ENCODE assay signal across 8 mouse cellular contexts in the genomic region with DNA sequence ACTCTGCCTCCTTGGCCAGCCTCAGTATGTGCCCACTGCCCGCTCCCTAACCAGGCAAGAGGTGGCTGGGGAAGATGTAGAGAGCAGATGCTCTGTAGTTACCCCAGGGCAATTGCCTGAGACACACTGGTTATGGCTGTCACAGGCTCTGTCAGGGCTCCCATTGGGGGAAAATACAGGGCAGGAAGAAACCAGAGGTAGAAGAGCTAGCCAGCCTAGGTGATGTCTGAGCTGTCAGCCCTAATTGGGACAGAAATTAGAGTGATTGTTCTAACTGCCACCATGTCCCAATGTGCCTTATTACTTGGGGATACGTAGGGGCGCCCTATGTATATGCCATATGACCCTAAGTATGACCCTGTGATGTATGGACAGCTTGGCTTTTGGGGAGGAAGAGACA. TPM values are rescaled to one million over a fixed set of nuclear protein-coding genes. Genes with fewer than 3 reads are reported as not detected.
DNase-seq lines count a peak whose midpoint lies in the region; ATAC-seq lines count a peak whose summit lies in the region.
"Had no signal": no experiment of that assay in that cellular context is flagged by ENCODE, and none has a peak within 500 bp of the region (broad histone marks: within the 10 kb centered on the region; RNA-seq: fewer than 3 reads in every experiment).

No protein-coding gene starts in this region.

- WGBS in neural tube, embryonic 12.5 days: 98% methylated on average over 3 of the region's 3 CpGs
- WGBS in forebrain, embryonic 14.5 days: 93% methylated on average over 3 of the region's 3 CpGs
- WGBS in liver, embryonic 11.5 days: 91% methylated on average over 3 of the region's 3 CpGs
- WGBS in stomach, embryonic 16.5 days: 93% methylated on average over 3 of the region's 3 CpGs

- no peak for DNase-seq in neural tube, embryonic 10.5 days (ENCODE audit: extremely low spot score, low spot score)
- no peak for DNase-seq in forebrain, embryonic 14.5 days (ENCODE audit: low spot score)
- DNase-seq in liver, embryonic 11.5 days (ENCODE audit: low spot score): no peak
- no peak for DNase-seq in ovary, postnatal 10 days (ENCODE audit: low spot score)
- DNase-seq: adrenal gland, adult 8-10 months had no signal

- H3K9me3 ChIP-seq in neural tube, embryonic 12.5 days: no peaks in the 10 kb centered on the region
- H3K9me3 ChIP-seq in forebrain, embryonic 14.5 days (replicated peaks; ENCODE audit: control insufficient read depth, low read length): no peaks in the 10 kb centered on the region
- H3K9me3 ChIP-seq in liver, embryonic 11.5 days (ENCODE audit: control insufficient read depth, low read length): no peaks in the 10 kb centered on the region
- no peaks in the 10 kb centered on the region for H3K9me3 ChIP-seq in stomach, embryonic 16.5 days (replicated peaks; ENCODE audit: control insufficient read depth, low read length)

- no peak for ATAC-seq in neural tube, embryonic 12.5 days (ENCODE audit: low FRiP score, low read depth)
- no peak for ATAC-seq in forebrain, embryonic 14.5 days
- ATAC-seq in liver, embryonic 11.5 days (replicated peaks; ENCODE audit: low FRiP score): no peak
- ATAC-seq in stomach, embryonic 16.5 days (ENCODE audit: insufficient read depth, low FRiP score): no peak
- ATAC-seq in granulocyte monocyte progenitor cell, adult 5-6 weeks (replicated peaks; ENCODE audit: poor library complexity, severe bottlenecking): no peak

- peak overlapping the region; percentile 74 for H3K4me2 ChIP-seq in neural tube, embryonic 12.5 days (replicated peaks)
- peak overlapping the region; percentile 67 for H3K4me2 ChIP-seq in forebrain, embryonic 14.5 days (ENCODE audit: low read length)
- peak overlapping the region; percentile 96 for H3K4me2 ChIP-seq in liver, embryonic 11.5 days
- H3K4me2 ChIP-seq in stomach, embryonic 16.5 days (ENCODE audit: low read depth, low read length): peak overlapping the region; percentile 82

- no peaks in the 10 kb centered on the region for H3K27me3 ChIP-seq in neural tube, embryonic 12.5 days (replicated peaks)
- H3K27me3 ChIP-seq in forebrain, embryonic 14.5 days (replicated peaks; ENCODE audit: control insufficient read depth, insufficient read depth, low read length): no peaks in the 10 kb centered on the region
- H3K27me3 ChIP-seq in liver, embryonic 11.5 days (replicated peaks; ENCODE audit: control insufficient read depth, insufficient read depth, low read length): no peaks in the 10 kb centered on the region
- H3K27me3 ChIP-seq in stomach, embryonic 16.5 days (ENCODE audit: control insufficient read depth, insufficient read depth, low read length): no peaks in the 10 kb centered on the region

- H3K27ac ChIP-seq in neural tube, embryonic 12.5 days: no peak overlapping the region
- no peak overlapping the region for H3K27ac ChIP-seq in forebrain, embryonic 14.5 days (ENCODE audit: low read depth, low read length)
- H3K27ac ChIP-seq in liver, embryonic 11.5 days (ENCODE audit: low read depth, low read length): 0 out of 2 replicates have a peak overlapping the region, but pooled peaks have one; percentile 87
- H3K27ac ChIP-seq in stomach, embryonic 16.5 days (ENCODE audit: low read length): no peak overlapping the region

- peak overlapping the region; percentile 64; the same call in 1 of the 2 replicates for H3K9ac ChIP-seq in neural tube, embryonic 12.5 days
- H3K9ac ChIP-seq in forebrain, embryonic 14.5 days (ENCODE audit: low read length): peak overlapping the region; percentile 4; the same call in 1 of the 2 replicates
- H3K9ac ChIP-seq in liver, embryonic 11.5 days (ENCODE audit: low read depth, low read length): peak overlapping the region; percentile 87; the same call in 1 of the 2 replicates
- peak overlapping the region; percentile 21; the same call in 1 of the 2 replicates for H3K9ac ChIP-seq in stomach, embryonic 16.5 days (ENCODE audit: low read length)

- H3K4me3 ChIP-seq in neural tube, embryonic 12.5 days: peak overlapping the region; percentile 2; the same call in 1 of the 2 replicates
- no peak overlapping the region for H3K4me3 ChIP-seq in forebrain, embryonic 14.5 days (ENCODE audit: low read depth, low read length)
- peak overlapping the region; percentile 87 for H3K4me3 ChIP-seq in liver, embryonic 11.5 days (ENCODE audit: low read depth, low read length)
- peak overlapping the region; percentile 17; the same call in 1 of the 2 replicates for H3K4me3 ChIP-seq in stomach, embryonic 16.5 days (replicated peaks; ENCODE audit: low read length)

- H3K4me1 ChIP-seq in neural tube, embryonic 12.5 days: peaks cover 22% of the 10 kb centered on the region
- H3K4me1 ChIP-seq in forebrain, embryonic 14.5 days (ENCODE audit: control insufficient read depth, insufficient read depth, low read length): peaks cover 12% of the 10 kb centered on the region
- peaks cover 30% of the 10 kb centered on the region for H3K4me1 ChIP-seq in liver, embryonic 11.5 days (replicated peaks; ENCODE audit: control insufficient read depth, insufficient read depth, low read length)
- H3K4me1 ChIP-seq in stomach, embryonic 16.5 days (ENCODE audit: control insufficient read depth, insufficient read depth, low read length): peaks cover 13% of the 10 kb centered on the region

- peaks cover 31% of the 10 kb centered on the region for H3K36me3 ChIP-seq in neural tube, embryonic 12.5 days
- H3K36me3 ChIP-seq in forebrain, embryonic 14.5 days (ENCODE audit: control insufficient read depth, insufficient read depth, low read length): peaks cover 36% of the 10 kb centered on the region
- peaks cover 1% of the 10 kb centered on the region; the same call in 1 of the 2 replicates for H3K36me3 ChIP-seq in liver, embryonic 11.5 days (ENCODE audit: control insufficient read depth, insufficient read depth, low read length)
- 0 out of 2 replicates have a peak, but pooled peaks cover 4% of the 10 kb centered on the region for H3K36me3 ChIP-seq in stomach, embryonic 16.5 days (ENCODE audit: control insufficient read depth, insufficient read depth, low read length)

RNA-seq across cellular contexts. Expression of a gene that starts 1.5 kb away (rescaled TPM):
- polyA plus RNA-seq in neural tube, embryonic 12.5 days (2016; fragmentation: Nextera tagmentation; extraction: Ambion mirVana): 36.0 and 36.4 TPM in 2 replicates
- polyA plus RNA-seq in forebrain, embryonic 14.5 days (2014; fragmentation: Nextera tagmentation; extraction: Ambion mirVana): 47.4 and 49.2 TPM in 2 replicates
- 31.5 and 35.9 TPM in 2 replicates for polyA plus RNA-seq in liver, embryonic 11.5 days (2014; fragmentation: Nextera tagmentation; extraction: Ambion mirVana)
- 14.7 and 14.8 TPM in 2 replicates for polyA plus RNA-seq in stomach, embryonic 16.5 days (2015; fragmentation: Nextera tagmentation; extraction: Ambion mirVana)
- total RNA-seq in granulocyte monocyte progenitor cell, adult 5-6 weeks (2014; fragmentation: Nextera tagmentation): 63.2 and 69.8 TPM in 2 replicates
- 41.1 and 74.9 TPM in 2 replicates for total RNA-seq in granulocyte monocyte progenitor cell, adult 5-6 weeks (2017)

RNA-seq across cellular contexts. Expression of a gene that starts 17.8 kb away (rescaled TPM):
- polyA plus RNA-seq in neural tube, embryonic 12.5 days (2016; fragmentation: Nextera tagmentation; extraction: Ambion mirVana): 35.8 and 38.8 TPM in 2 replicates
- polyA plus RNA-seq in forebrain, embryonic 14.5 days (2014; fragmentation: Nextera tagmentation; extraction: Ambion mirVana): 49.2 and 54.3 TPM in 2 replicates
- polyA plus RNA-seq in liver, embryonic 11.5 days (2014; fragmentation: Nextera tagmentation; extraction: Ambion mirVana): 33.8 and 36.2 TPM in 2 replicates
- polyA plus RNA-seq in stomach, embryonic 16.5 days (2015; fragmentation: Nextera tagmentation; extraction: Ambion mirVana): 37.4 and 37.9 TPM in 2 replicates
- 19.7 and 28.5 TPM in 2 replicates for total RNA-seq in granulocyte monocyte progenitor cell, adult 5-6 weeks (2014; fragmentation: Nextera tagmentation)
- total RNA-seq in granulocyte monocyte progenitor cell, adult 5-6 weeks (2017): 31.5 and 35.8 TPM in 2 replicates

RNA-seq across cellular contexts. Expression of a gene that starts 24.1 kb away (rescaled TPM):
- 37.6 and 38.2 TPM in 2 replicates for polyA plus RNA-seq in neural tube, embryonic 12.5 days (2016; fragmentation: Nextera tagmentation; extraction: Ambion mirVana)
- polyA plus RNA-seq in forebrain, embryonic 14.5 days (2014; fragmentation: Nextera tagmentation; extraction: Ambion mirVana): 21.4 and 32.5 TPM in 2 replicates
- 48.5 and 51.2 TPM in 2 replicates for polyA plus RNA-seq in liver, embryonic 11.5 days (2014; fragmentation: Nextera tagmentation; extraction: Ambion mirVana)
- polyA plus RNA-seq in stomach, embryonic 16.5 days (2015; fragmentation: Nextera tagmentation; extraction: Ambion mirVana): 32.0 and 32.2 TPM in 2 replicates
- 31.6 and 33.0 TPM in 2 replicates for total RNA-seq in granulocyte monocyte progenitor cell, adult 5-6 weeks (2014; fragmentation: Nextera tagmentation)
- total RNA-seq in granulocyte monocyte progenitor cell, adult 5-6 weeks (2017): 9.9 and 12.7 TPM in 2 replicates

RNA-seq across cellular contexts. Expression of a gene that starts 25.3 kb away (rescaled TPM):
- polyA plus RNA-seq in neural tube, embryonic 12.5 days (2016; fragmentation: Nextera tagmentation; extraction: Ambion mirVana): 0.34 and 0.63 TPM in 2 replicates
- polyA plus RNA-seq in forebrain, embryonic 14.5 days (2014; fragmentation: Nextera tagmentation; extraction: Ambion mirVana): 0.19 and 0.42 TPM in 2 replicates
- polyA plus RNA-seq in liver, embryonic 11.5 days (2014; fragmentation: Nextera tagmentation; extraction: Ambion mirVana): 0.19 and 0.58 TPM in 2 replicates
- polyA plus RNA-seq in stomach, embryonic 16.5 days (2015; fragmentation: Nextera tagmentation; extraction: Ambion mirVana): 0.45 and 0.97 TPM in 2 replicates
- not detected in 2 replicates for total RNA-seq in granulocyte monocyte progenitor cell, adult 5-6 weeks (2014; fragmentation: Nextera tagmentation)
- not detected in 2 replicates for total RNA-seq in granulocyte monocyte progenitor cell, adult 5-6 weeks (2017)

RNA-seq across cellular contexts. Expression of a gene that starts 25.8 kb away (rescaled TPM):
- 3.5 and 3.9 TPM in 2 replicates for polyA plus RNA-seq in neural tube, embryonic 12.5 days (2016; fragmentation: Nextera tagmentation; extraction: Ambion mirVana)
- polyA plus RNA-seq in forebrain, embryonic 14.5 days (2014; fragmentation: Nextera tagmentation; extraction: Ambion mirVana): 1.5 and 1.9 TPM in 2 replicates
- polyA plus RNA-seq in liver, embryonic 11.5 days (2014; fragmentation: Nextera tagmentation; extraction: Ambion mirVana): 0.91 and 1.6 TPM in 2 replicates
- polyA plus RNA-seq in stomach, embryonic 16.5 days (2015; fragmentation: Nextera tagmentation; extraction: Ambion mirVana): 9.0 and 10.5 TPM in 2 replicates
- not detected in 2 replicates for total RNA-seq in granulocyte monocyte progenitor cell, adult 5-6 weeks (2014; fragmentation: Nextera tagmentation)
- 0.22 TPM in 1 of 2 replicates, not detected in the other for total RNA-seq in granulocyte monocyte progenitor cell, adult 5-6 weeks (2017)

Comparison
In these comparisons a context has a peak if more than half of its experiments do, and no peak if none do; other contexts are left out.
1. H3K9ac ChIP-seq: peak in every context shown above with its lines; median percentile 87 in liver, embryonic 11.5 days; 64 in neural tube, embryonic 12.5 days; 21 in stomach, embryonic 16.5 days; 4 in forebrain, embryonic 14.5 days.